Mouse (Mus musculus) heart, embryonic 11.5 days (tissue): ENCODE results near the gene Mylk3. TPM values are rescaled to one million over a fixed set of nuclear protein-coding genes. Genes with fewer than 3 reads are reported as not detected.

Experiments
- ATAC-seq: fragments of 200-750 bp; cut with Nextera tagmentation; replicated peaks from 2 replicates; pipeline ENCODE4 v1.8.0; 2017; ENCODE audit warnings: moderate library complexity; ENCODE audit not compliant: insufficient number of reproducible peaks, low FRiP score, low TSS enrichment
- H3K27ac ChIP-seq: fragments of 300-500 bp; sonication (generic); 2 replicates; pipeline ENCODE4 v1.5.1; 2014; ENCODE audit warnings: mild to moderate bottlenecking, low read depth, low read length
- H3K27me3 ChIP-seq: fragments of 300-500 bp; sonication (generic); 2 replicates; pipeline ENCODE4 v1.6.1; 2014; ENCODE audit warnings: mild to moderate bottlenecking, low read length, mixed read lengths; ENCODE audit not compliant: control insufficient read depth, insufficient read depth
- H3K36me3 ChIP-seq: fragments of 300-500 bp; sonication (generic); 2 replicates; pipeline ENCODE4 v1.6.1; 2014; ENCODE audit warnings: mild to moderate bottlenecking, low read length, moderate library complexity, mixed read lengths; ENCODE audit not compliant: control insufficient read depth, insufficient read depth
- H3K4me1 ChIP-seq: fragments of 300-500 bp; sonication (generic); 2 replicates; pipeline ENCODE4 v1.6.1; 2014; ENCODE audit warnings: low read length; ENCODE audit not compliant: control insufficient read depth, insufficient read depth
- H3K4me2 ChIP-seq: fragments of 300-500 bp; sonication (generic); 2 replicates; pipeline ENCODE4 v1.6.1; 2014; ENCODE audit warnings: mild to moderate bottlenecking, moderate library complexity
- H3K4me3 ChIP-seq: fragments of 300-500 bp; sonication (generic); 2 replicates; pipeline ENCODE4 v1.5.1; 2014; ENCODE audit warnings: low read depth, low read length
- H3K9ac ChIP-seq: fragments of 300-500 bp; sonication (generic); 2 replicates; pipeline ENCODE4 v1.6.1; 2014; ENCODE audit warnings: mild to moderate bottlenecking, low read depth, low read length, moderate library complexity
- H3K9me3 ChIP-seq: fragments of 300-500 bp; sonication (generic); replicated peaks from 2 replicates; pipeline ENCODE4 v1.6.1; 2016; ENCODE audit warnings: low read length; ENCODE audit not compliant: control insufficient read depth
- WGBS: fragments of 180-500 bp; shearing (Covaris S2); extraction: QIAGEN DNeasy Blood & Tissue Kit; methylation state at CpG from one replicate; pipeline ENCODE4 v1.1.7; 2014; ENCODE audit not compliant: insufficient replicate concordance; 5-methylcytosine and 5-hydroxymethylcytosine counted together
- polyA plus RNA-seq: library from polyadenylated mRNA; unstranded; fragments of >200 nt; fragmentation: Nextera tagmentation; extraction: Ambion mirVana; gene quantifications from 2 replicates; pipeline ENCODE4 v1.2.1, GENCODE M21; 2014

Mylk3 gene
- polyA plus RNA-seq, 1 experiment from 2014 or later, result 167 TPM

GRCm38 (mm10) chr8:85362211-85362610 lies 23.9 kb downstream of the Mylk3 start:
- peak overlapping the region; percentile 82 for H3K9ac ChIP-seq
- 0 out of 2 replicates have a peak overlapping the region, but pooled peaks have one; percentile 35 for H3K27ac ChIP-seq
- no peaks in the 10 kb centered on the region for H3K27me3 ChIP-seq
- H3K9me3 ChIP-seq, result no peaks in the 10 kb centered on the region
- H3K4me1 ChIP-seq, result peaks cover 13% of the 10 kb centered on the region
- peak overlapping the region; percentile 52 for H3K4me3 ChIP-seq
- WGBS, result 64% methylated on average over 4 of the region's 4 CpGs
- peak overlapping the region; percentile 66 for H3K4me2 ChIP-seq
- H3K36me3 ChIP-seq, result peaks cover 13% of the 10 kb centered on the region
- ATAC-seq, result no peak

GRCm38 (mm10) chr8:85353287-85353686 lies 32.9 kb downstream of the Mylk3 start:
- WGBS, result 79% methylated on average over 4 of the region's 4 CpGs
- no peaks in the 10 kb centered on the region for H3K27me3 ChIP-seq
- no peak overlapping the region for H3K4me2 ChIP-seq
- no peaks in the 10 kb centered on the region for H3K9me3 ChIP-seq
- H3K36me3 ChIP-seq, result peaks cover 25% of the 10 kb centered on the region
- H3K9ac ChIP-seq, result no peak overlapping the region
- no peak for ATAC-seq
- no peak overlapping the region for H3K27ac ChIP-seq
- H3K4me1 ChIP-seq, result no peaks in the 10 kb centered on the region
- no peak overlapping the region for H3K4me3 ChIP-seq

- WGBS, result 67% methylated on average over 5 of the region's 5 CpGs
- H3K4me2 ChIP-seq, result no peak overlapping the region
- no peak overlapping the region for H3K9ac ChIP-seq
- H3K27ac ChIP-seq, result no peak overlapping the region
- H3K36me3 ChIP-seq, result peaks cover 6% of the 10 kb centered on the region
- H3K9me3 ChIP-seq, result no peaks in the 10 kb centered on the region
- no peak for ATAC-seq
- H3K4me1 ChIP-seq, result no peaks in the 10 kb centered on the region
- no peak overlapping the region for H3K4me3 ChIP-seq
- H3K27me3 ChIP-seq, result no peaks in the 10 kb centered on the region
Observed at GRCm38 (mm10) chr8:85339871-85340573, 46.1 kb downstream of the Mylk3 start.

GRCm38 (mm10) chr8:85337681-85338080 lies 48.5 kb downstream of the Mylk3 start:
- Histone ChIP-seq H3K4me2 (no peak overlapping the region), H3K36me3 (peaks cover 6% of the 10 kb centered on the region), H3K9me3 (no peaks in the 10 kb centered on the region), H3K4me1 (no peaks in the 10 kb centered on the region), H3K27ac (no peak overlapping the region), H3K27me3 (no peaks in the 10 kb centered on the region), H3K9ac (no peak overlapping the region), H3K4me3 (no peak overlapping the region)
- ATAC-seq, result no peak
- WGBS, result 76% methylated on average over 4 of the region's 4 CpGs

- no peak for ATAC-seq
- H3K4me2 ChIP-seq, result no peak overlapping the region
- peaks cover 6% of the 10 kb centered on the region for H3K36me3 ChIP-seq
- no peak overlapping the region for H3K4me3 ChIP-seq
- no peak overlapping the region for H3K27ac ChIP-seq
- no peaks in the 10 kb centered on the region for H3K27me3 ChIP-seq
- H3K9me3 ChIP-seq, result no peaks in the 10 kb centered on the region
- WGBS, result 75% methylated on average over 6 of the region's 6 CpGs
- H3K4me1 ChIP-seq, result no peaks in the 10 kb centered on the region
- no peak overlapping the region for H3K9ac ChIP-seq
Observed at GRCm38 (mm10) chr8:85336211-85336933, 49.8 kb downstream of the Mylk3 start.

GRCm38 (mm10) chr8:85335105-85335504 lies 51.0 kb downstream of the Mylk3 start:
- H3K4me2 ChIP-seq, result no peak overlapping the region
- H3K36me3 ChIP-seq, result peaks cover 9% of the 10 kb centered on the region
- H3K4me3 ChIP-seq, result no peak overlapping the region
- H3K9me3 ChIP-seq, result no peaks in the 10 kb centered on the region
- no peaks in the 10 kb centered on the region for H3K4me1 ChIP-seq
- no peak for ATAC-seq
- H3K9ac ChIP-seq, result no peak overlapping the region
- H3K27ac ChIP-seq, result no peak overlapping the region
- H3K27me3 ChIP-seq, result no peaks in the 10 kb centered on the region

- Histone ChIP-seq H3K27ac (no peak overlapping the region), H3K27me3 (no peaks in the 10 kb centered on the region), H3K4me2 (no peak overlapping the region), H3K9ac (no peak overlapping the region), H3K9me3 (no peaks in the 10 kb centered on the region), H3K4me3 (no peak overlapping the region), H3K4me1 (no peaks in the 10 kb centered on the region), H3K36me3 (peaks cover 7% of the 10 kb centered on the region; the same call in 1 of the 2 replicates)
- 52% methylated on average over 1 of the region's 1 CpGs for WGBS
- ATAC-seq, result no peak
Observed at GRCm38 (mm10) chr8:85329506-85329905, 56.6 kb downstream of the Mylk3 start.

GRCm38 (mm10) chr8:85327036-85327435 lies 59.1 kb downstream of the Mylk3 start:
- Histone ChIP-seq H3K36me3 (peaks cover 7% of the 10 kb centered on the region; the same call in 1 of the 2 replicates), H3K27ac (no peak overlapping the region), H3K9me3 (no peaks in the 10 kb centered on the region), H3K4me2 (no peak overlapping the region), H3K4me1 (no peaks in the 10 kb centered on the region), H3K27me3 (no peaks in the 10 kb centered on the region), H3K4me3 (no peak overlapping the region), H3K9ac (no peak overlapping the region)
- WGBS, result 73% methylated on average over 9 of the region's 9 CpGs
- no peak for ATAC-seq
